Mouse (Mus musculus) fat pad, adult 2 months (tissue): ENCODE measurements around the gene Rpl11.
"Not testable (repeated sequence)": the region's sequence is repeated elsewhere in the genome, so short reads cannot be mapped to it uniquely, and the experiment has no call there.

Source experiments
- DNase-seq: peaks from one replicate; pipeline ENCODE4 v3.0.0-alpha.2; 2011; ENCODE audit warnings: low read depth, low spot score; ENCODE audit errors: extremely low read depth

Rpl11 gene

GRCm38 (mm10) chr4:135984556-135984955 lies 68.7 kb downstream of the Rpl11 start:
- DNase-seq, result no peak

- no peak for DNase-seq
These were observed 71.6 kb downstream of the Rpl11 start for GRCm38 (mm10) chr4:135981524-135982063.

- not testable (repeated sequence) for DNase-seq
These were observed 73.0 kb downstream of the Rpl11 start for GRCm38 (mm10) chr4:135980223-135980622.
